Mouse (Mus musculus) bone marrow macrophage, adult 2 months (primary cell): ENCODE results near the gene Myt1. TPM values are rescaled to one million over a fixed set of nuclear protein-coding genes. Genes with fewer than 3 reads are reported as not detected.

Experiments used
- H3K27ac ChIP-seq: 2 replicates; pipeline ENCODE4 v1.5.1; 2012; ENCODE audit warnings: low read depth, low read length; ENCODE audit not compliant: insufficient read depth
- H3K4me1 ChIP-seq: 2 replicates; pipeline ENCODE4 v1.6.1; 2012; ENCODE audit warnings: low read length; ENCODE audit not compliant: control insufficient read depth, insufficient read depth
- H3K4me3 ChIP-seq: 2 replicates; pipeline ENCODE4 v1.5.1; 2012; ENCODE audit warnings: mild to moderate bottlenecking, low read length, moderate library complexity; ENCODE audit not compliant: insufficient read depth
- CTCF ChIP-seq: IDR thresholded peaks from 2 replicates; pipeline ENCODE4 v1.5.1; 2012; ENCODE audit warnings: low read depth, mild to moderate bottlenecking, low read length, moderate library complexity
- POLR2A ChIP-seq: IDR thresholded peaks from 2 replicates; pipeline ENCODE4 v1.6.1; 2012; ENCODE audit warnings: mild to moderate bottlenecking, low read depth, low read length, borderline replicate concordance
- polyA plus RNA-seq: library from polyadenylated mRNA; stranded (reverse); fragments of >200 nt; gene quantifications from 2 replicates; pipeline ENCODE4 v1.2.4, GENCODE M21; 2012; ENCODE audit not compliant: missing spikeins, insufficient read depth, insufficient read length

The Myt1 gene
- polyA plus RNA-seq, 1 experiment: not detected

- Histone ChIP-seq H3K4me3 (no peak overlapping the region), H3K4me1 (no peaks in the 10 kb centered on the region), H3K27ac (no peak overlapping the region)
- TF ChIP-seq POLR2A: no peak
- no peak for TF ChIP-seq CTCF
Observed at GRCm38 (mm10) chr2:181752626-181753025, 10.5 kb upstream of the Myt1 start.

- Histone ChIP-seq H3K4me1 (no peaks in the 10 kb centered on the region), H3K4me3 (no peak overlapping the region), H3K27ac (no peak overlapping the region)
- TF ChIP-seq CTCF (no peak), POLR2A (no peak)
Observed at GRCm38 (mm10) chr2:181758147-181758725, 4.9 kb upstream of the Myt1 start.

GRCm38 (mm10) chr2:181759041-181759440, 4.1 kb upstream of the Myt1 start:
- H3K4me1 ChIP-seq: no peaks in the 10 kb centered on the region
- TF ChIP-seq CTCF (no peak), POLR2A (no peak)
- H3K27ac ChIP-seq: no peak overlapping the region
- no peak overlapping the region for H3K4me3 ChIP-seq

- no peaks in the 10 kb centered on the region for H3K4me1 ChIP-seq
- H3K27ac ChIP-seq: no peak overlapping the region
- no peak overlapping the region for H3K4me3 ChIP-seq
- no peak for TF ChIP-seq POLR2A
- no peak for TF ChIP-seq CTCF
Observed at GRCm38 (mm10) chr2:181763886-181764527, 875 bp downstream of the Myt1 start.

GRCm38 (mm10) chr2:181764600-181764999, 1.5 kb downstream of the Myt1 start:
- H3K4me1 ChIP-seq: no peaks in the 10 kb centered on the region
- H3K4me3 ChIP-seq: no peak overlapping the region
- no peak overlapping the region for H3K27ac ChIP-seq
- TF ChIP-seq POLR2A (no peak), CTCF (no peak)

- no peak for TF ChIP-seq CTCF
- TF ChIP-seq POLR2A: no peak
- H3K27ac ChIP-seq: no peak overlapping the region
- no peaks in the 10 kb centered on the region for H3K4me1 ChIP-seq
- no peak overlapping the region for H3K4me3 ChIP-seq
Observed at GRCm38 (mm10) chr2:181765251-181765650, 2.1 kb downstream of the Myt1 start.

GRCm38 (mm10) chr2:181766672-181767557, 3.8 kb downstream of the Myt1 start:
- Histone ChIP-seq H3K4me3 (no peak overlapping the region), H3K27ac (no peak overlapping the region), H3K4me1 (no peaks in the 10 kb centered on the region)
- TF ChIP-seq CTCF (no peak), POLR2A (no peak)

GRCm38 (mm10) chr2:181768451-181768850, 5.3 kb downstream of the Myt1 start:
- Histone ChIP-seq H3K4me1 (no peaks in the 10 kb centered on the region), H3K27ac (no peak overlapping the region), H3K4me3 (no peak overlapping the region)
- TF ChIP-seq CTCF (no peak), POLR2A (no peak)

- Histone ChIP-seq H3K4me3 (no peak overlapping the region), H3K27ac (no peak overlapping the region), H3K4me1 (no peaks in the 10 kb centered on the region)
- TF ChIP-seq POLR2A (no peak), CTCF (no peak)
Observed at GRCm38 (mm10) chr2:181769397-181769796, 6.3 kb downstream of the Myt1 start.

- Histone ChIP-seq H3K4me1 (no peaks in the 10 kb centered on the region), H3K4me3 (no peak overlapping the region), H3K27ac (no peak overlapping the region)
- TF ChIP-seq POLR2A (no peak), CTCF (no peak)
Observed at GRCm38 (mm10) chr2:181773203-181773602, 10.1 kb downstream of the Myt1 start.
